Mouse (Mus musculus) heart, postnatal 0 days (tissue): ENCODE data around the gene 1700018B08Rik. TPM values are rescaled to one million over a fixed set of nuclear protein-coding genes. Genes with fewer than 3 reads are reported as not detected.

Experiments
- ATAC-seq: fragments of 200-750 bp; cut with Nextera tagmentation; 2 replicates; pipeline ENCODE4 v1.8.0; 2017; ENCODE audit warnings: low read depth, moderate number of reproducible peaks, moderate library complexity; ENCODE audit not compliant: insufficient read depth
- DNase-seq: peaks from one replicate; pipeline ENCODE4 v3.0.0-alpha.2; 2016; ENCODE audit warnings: low spot score
- H3K27ac ChIP-seq: fragments of 300-500 bp; sonication (generic); 2 replicates; pipeline ENCODE4 v1.5.1; 2014; ENCODE audit warnings: low read depth, mild to moderate bottlenecking
- H3K27me3 ChIP-seq: fragments of 300-500 bp; sonication (generic); 2 replicates; pipeline ENCODE4 v1.6.1; 2014; ENCODE audit warnings: low read length, mixed read lengths; ENCODE audit not compliant: control insufficient read depth, insufficient read depth
- H3K36me3 ChIP-seq: fragments of 300-500 bp; sonication (generic); replicated peaks from 2 replicates; pipeline ENCODE4 v1.6.1; 2014; ENCODE audit warnings: low read length, mixed read lengths; ENCODE audit not compliant: control insufficient read depth, insufficient read depth
- H3K4me1 ChIP-seq: fragments of 300-500 bp; sonication (generic); 2 replicates; pipeline ENCODE4 v1.6.1; 2014; ENCODE audit warnings: antibody characterized with exemption; ENCODE audit not compliant: control insufficient read depth, insufficient read depth
- H3K4me2 ChIP-seq: fragments of 300-500 bp; sonication (generic); 2 replicates; pipeline ENCODE4 v1.6.1; 2014; ENCODE audit warnings: low read depth, mild to moderate bottlenecking, low read length, moderate library complexity
- H3K4me3 ChIP-seq: fragments of 300-500 bp; sonication (generic); 2 replicates; pipeline ENCODE4 v1.5.1; 2014; ENCODE audit warnings: low read depth, low read length
- H3K9ac ChIP-seq: fragments of 300-500 bp; sonication (generic); replicated peaks from 2 replicates; pipeline ENCODE4 v1.6.1; 2014; ENCODE audit warnings: low read depth, low read length, mixed read lengths
- H3K9me3 ChIP-seq: fragments of 300-500 bp; sonication (generic); replicated peaks from 2 replicates; pipeline ENCODE4 v1.6.1; 2016; ENCODE audit warnings: low read length; ENCODE audit not compliant: control insufficient read depth
- CTCF ChIP-seq: IDR thresholded peaks from 2 replicates; pipeline ENCODE4 v1.5.1; 2016; ENCODE audit warnings: antibody characterized with exemption, control low read depth, low read depth
- EP300 ChIP-seq: IDR thresholded peaks from 2 replicates; pipeline ENCODE4 v1.6.1; 2016; ENCODE audit warnings: antibody characterized with exemption, low read depth
- WGBS: fragments of 180-500 bp; shearing (Covaris S2); extraction: QIAGEN DNeasy Blood & Tissue Kit; methylation state at CpG from one replicate; pipeline ENCODE4 v1.1.7; 2014; 5-methylcytosine and 5-hydroxymethylcytosine counted together
- polyA plus RNA-seq: library from polyadenylated mRNA; unstranded; fragments of >200 nt; fragmentation: Nextera tagmentation; extraction: Ambion mirVana; gene quantifications from 2 replicates; pipeline ENCODE4 v1.2.1, GENCODE M21; 2015
- total RNA-seq: library from RNA; depleted of rRNA; stranded (reverse); fragments of >200 nt; gene quantifications from 2 replicates; pipeline ENCODE4 v1.2.3, GENCODE M21; 2014; ENCODE audit warnings: low replicate concordance

The 1700018B08Rik gene
- total and polyA plus RNA-seq, 2 experiments from 2014 or later, result not detected

DNA sequence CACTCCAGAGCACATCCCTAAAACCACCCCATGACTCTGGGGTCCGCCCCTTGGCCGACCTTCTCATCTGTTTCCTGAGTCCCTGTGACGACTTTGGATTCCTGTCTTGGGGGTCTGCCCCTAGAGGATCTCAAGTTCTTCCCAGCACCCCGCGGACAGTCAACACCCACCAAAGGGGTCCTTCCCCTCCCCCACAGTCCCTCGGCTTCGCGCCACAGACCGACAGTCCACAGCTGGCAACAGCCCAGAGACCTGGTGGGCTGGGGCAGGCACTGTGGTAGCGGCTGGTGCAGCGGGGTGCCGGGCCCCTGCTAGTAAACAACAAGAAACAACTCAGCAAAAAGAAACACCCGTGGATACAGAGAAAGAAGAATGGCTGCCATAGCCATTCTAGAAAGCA, 1.2 kb downstream of the 1700018B08Rik start:
- TF ChIP-seq EP300, result no peak
- Histone ChIP-seq H3K27ac (no peak overlapping the region), H3K9ac (no peak overlapping the region), H3K4me2 (no peak overlapping the region), H3K9me3 (no peaks in the 10 kb centered on the region), H3K4me1 (no peaks in the 10 kb centered on the region), H3K36me3 (no peaks in the 10 kb centered on the region), H3K4me3 (no peak overlapping the region), H3K27me3 (0 out of 2 replicates have a peak, but pooled peaks cover 26% of the 10 kb centered on the region)
- DNase-seq (no peak), ATAC-seq (no peak)
- WGBS, result 60% methylated on average over 13 of the region's 13 CpGs

- Histone ChIP-seq H3K27me3 (0 out of 2 replicates have a peak, but pooled peaks cover 26% of the 10 kb centered on the region), H3K4me2 (no peak overlapping the region), H3K4me3 (no peak overlapping the region), H3K36me3 (no peaks in the 10 kb centered on the region), H3K9ac (no peak overlapping the region), H3K9me3 (no peaks in the 10 kb centered on the region), H3K4me1 (no peaks in the 10 kb centered on the region), H3K27ac (no peak overlapping the region)
- TF ChIP-seq EP300 (no peak), CTCF (no peak)
- ATAC-seq (no peak), DNase-seq (no peak)
- 68% methylated on average over 19 of the region's 19 CpGs for WGBS
Observed at GRCm38 (mm10) chr8:121541862-121542261, 2.3 kb downstream of the 1700018B08Rik start.

- Histone ChIP-seq H3K4me2 (no peak overlapping the region), H3K27ac (no peak overlapping the region), H3K4me3 (no peak overlapping the region), H3K27me3 (peaks cover 5% of the 10 kb centered on the region; the same call in 1 of the 2 replicates), H3K9me3 (no peaks in the 10 kb centered on the region), H3K4me1 (no peaks in the 10 kb centered on the region), H3K9ac (no peak overlapping the region), H3K36me3 (no peaks in the 10 kb centered on the region)
- DNase-seq, result no peak
- no peak for ATAC-seq
- 52% methylated on average over 5 of the region's 5 CpGs for WGBS
- TF ChIP-seq EP300 (no peak), CTCF (peak; percentile 48)
Observed at GRCm38 (mm10) chr8:121532381-121532780, 11.7 kb downstream of the 1700018B08Rik start.

DNA sequence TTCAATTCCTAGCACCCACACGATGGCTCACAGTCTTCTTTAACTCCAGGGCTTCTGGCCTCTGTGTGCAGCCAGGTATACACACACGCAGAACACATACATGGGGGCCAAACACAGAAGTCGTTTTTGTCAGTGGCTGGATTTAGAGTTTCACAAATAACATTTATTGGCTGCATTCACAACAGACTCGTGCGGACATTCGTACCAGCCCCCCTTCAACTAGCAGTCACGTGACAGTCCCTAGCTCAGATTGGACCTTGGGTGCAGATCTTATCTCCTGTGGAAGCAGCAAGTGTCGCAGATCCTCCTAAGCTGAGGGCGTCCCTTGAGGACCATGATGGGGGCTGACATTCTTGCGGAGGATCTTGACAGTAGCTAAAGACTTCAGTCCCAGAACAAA, 13.5 kb downstream of the 1700018B08Rik start:
- H3K9me3 ChIP-seq, result no peaks in the 10 kb centered on the region
- no peak for ATAC-seq
- no peak for TF ChIP-seq EP300
- TF ChIP-seq CTCF, result no peak
- no peak overlapping the region for H3K27ac ChIP-seq
- H3K36me3 ChIP-seq, result no peaks in the 10 kb centered on the region
- H3K4me3 ChIP-seq, result no peak overlapping the region
- H3K9ac ChIP-seq, result no peak overlapping the region
- no peak overlapping the region for H3K4me2 ChIP-seq
- H3K27me3 ChIP-seq, result peaks cover 5% of the 10 kb centered on the region; the same call in 1 of the 2 replicates
- 0 out of 2 replicates have a peak, but pooled peaks cover 2% of the 10 kb centered on the region for H3K4me1 ChIP-seq
- 71% methylated on average over 10 of the region's 10 CpGs for WGBS
- no peak for DNase-seq

DNA sequence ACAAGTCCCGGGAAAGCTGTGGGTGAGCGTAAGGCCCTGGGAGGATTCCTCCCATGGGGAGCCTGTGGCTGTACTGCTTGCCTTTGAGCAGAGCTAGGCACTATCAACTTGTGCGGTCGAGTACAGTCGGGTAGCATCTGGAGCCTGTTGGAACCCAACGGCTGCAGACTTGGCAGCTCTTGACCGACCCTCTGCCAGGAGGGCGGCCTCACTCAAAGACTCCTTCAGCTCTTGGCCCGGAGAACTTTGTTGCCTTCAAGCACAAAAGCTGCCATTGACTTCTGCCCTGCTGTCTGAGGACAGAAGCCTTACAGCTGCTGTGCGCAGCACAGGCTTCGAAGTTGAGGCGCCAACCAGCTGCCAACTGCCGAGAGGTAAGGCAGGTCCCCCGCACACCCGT, 15.3 kb downstream of the 1700018B08Rik start:
- TF ChIP-seq EP300 (no peak), CTCF (no peak)
- 68% methylated on average over 15 of the region's 15 CpGs for WGBS
- ATAC-seq, result no peak
- H3K4me1 ChIP-seq, result 0 out of 2 replicates have a peak, but pooled peaks cover 2% of the 10 kb centered on the region
- H3K4me3 ChIP-seq, result no peak overlapping the region
- no peaks in the 10 kb centered on the region for H3K9me3 ChIP-seq
- H3K27me3 ChIP-seq, result peaks cover 5% of the 10 kb centered on the region; the same call in 1 of the 2 replicates
- H3K36me3 ChIP-seq, result no peaks in the 10 kb centered on the region
- no peak overlapping the region for H3K27ac ChIP-seq
- H3K4me2 ChIP-seq, result no peak overlapping the region
- no peak overlapping the region for H3K9ac ChIP-seq
- DNase-seq, result no peak

GRCm38 (mm10) chr8:121527751-121528150, 16.4 kb downstream of the 1700018B08Rik start:
- 79% methylated on average over 9 of the region's 9 CpGs for WGBS
- no peak for TF ChIP-seq EP300
- TF ChIP-seq CTCF, result no peak
- DNase-seq (no peak), ATAC-seq (no peak)
- H3K4me2 ChIP-seq, result no peak overlapping the region
- no peak overlapping the region for H3K9ac ChIP-seq
- H3K27ac ChIP-seq, result no peak overlapping the region
- H3K27me3 ChIP-seq, result peaks cover 5% of the 10 kb centered on the region; the same call in 1 of the 2 replicates
- H3K9me3 ChIP-seq, result no peaks in the 10 kb centered on the region
- no peak overlapping the region for H3K4me3 ChIP-seq
- H3K4me1 ChIP-seq, result 0 out of 2 replicates have a peak, but pooled peaks cover 2% of the 10 kb centered on the region
- H3K36me3 ChIP-seq, result no peaks in the 10 kb centered on the region
